Mouse (Mus musculus) embryonic facial prominence, embryonic 11.5 days (tissue): ENCODE measurements around the gene Commd1. TPM values are rescaled to one million over a fixed set of nuclear protein-coding genes. Genes with fewer than 3 reads are reported as not detected.

ENCODE experiments used
- ATAC-seq: fragments of 200-750 bp; cut with Nextera tagmentation; replicated peaks from 2 replicates; pipeline ENCODE4 v1.8.0; 2017; ENCODE audit warnings: low read depth; ENCODE audit not compliant: insufficient number of reproducible peaks, low FRiP score, low TSS enrichment
- DNase-seq: peaks from one replicate; pipeline ENCODE4 v3.0.0-alpha.2; 2015; ENCODE audit warnings: low spot score
- H3K27ac ChIP-seq: fragments of 300-500 bp; sonication (generic); replicated peaks from 2 replicates; pipeline ENCODE4 v1.5.1; 2014; ENCODE audit warnings: mild to moderate bottlenecking, low read depth, low read length, control low read depth
- H3K27me3 ChIP-seq: fragments of 300-500 bp; sonication (generic); 2 replicates; pipeline ENCODE4 v1.6.1; 2014; ENCODE audit warnings: mild to moderate bottlenecking, low read length, moderate library complexity, mixed read lengths; ENCODE audit not compliant: control insufficient read depth, insufficient read depth
- H3K36me3 ChIP-seq: fragments of 300-500 bp; sonication (generic); replicated peaks from 2 replicates; pipeline ENCODE4 v1.6.1; 2014; ENCODE audit warnings: low read depth, mild to moderate bottlenecking, low read length, moderate library complexity, mixed read lengths; ENCODE audit not compliant: control insufficient read depth, insufficient read depth
- H3K4me1 ChIP-seq: fragments of 300-500 bp; sonication (generic); 2 replicates; pipeline ENCODE4 v1.6.1; 2014; ENCODE audit warnings: low read length, mixed read lengths; ENCODE audit not compliant: control insufficient read depth, insufficient read depth
- H3K4me2 ChIP-seq: fragments of 300-500 bp; sonication (generic); 2 replicates; pipeline ENCODE4 v1.6.1; 2014; ENCODE audit warnings: low read depth, mild to moderate bottlenecking, control low read depth, low read length, moderate library complexity
- H3K4me3 ChIP-seq: fragments of 300-500 bp; sonication (generic); 2 replicates; pipeline ENCODE4 v1.5.1; 2014; ENCODE audit warnings: low read depth, low read length, control low read depth
- H3K9ac ChIP-seq: fragments of 300-500 bp; sonication (generic); replicated peaks from 2 replicates; pipeline ENCODE4 v1.6.1; 2014; ENCODE audit warnings: mild to moderate bottlenecking, control low read depth, low read length
- H3K9me3 ChIP-seq: fragments of 300-500 bp; sonication (generic); replicated peaks from 2 replicates; pipeline ENCODE4 v1.6.1; 2016; ENCODE audit warnings: mild to moderate bottlenecking, low read length, inconsistent platforms, mixed read lengths; ENCODE audit not compliant: control insufficient read depth
- WGBS: fragments of 180-500 bp; shearing (Covaris S2); extraction: QIAGEN DNeasy Blood & Tissue Kit; methylation state at CpG from one replicate; pipeline ENCODE4 v1.1.7; 2014; 5-methylcytosine and 5-hydroxymethylcytosine counted together
- polyA plus RNA-seq: library from polyadenylated mRNA; unstranded; fragments of >200 nt; fragmentation: Nextera tagmentation; extraction: Ambion mirVana; gene quantifications from 2 replicates; pipeline ENCODE4 v1.2.1, GENCODE M21; 2014

Commd1 gene
- polyA plus RNA-seq, 1 experiment from 2014 or later, result 452 TPM

DNA sequence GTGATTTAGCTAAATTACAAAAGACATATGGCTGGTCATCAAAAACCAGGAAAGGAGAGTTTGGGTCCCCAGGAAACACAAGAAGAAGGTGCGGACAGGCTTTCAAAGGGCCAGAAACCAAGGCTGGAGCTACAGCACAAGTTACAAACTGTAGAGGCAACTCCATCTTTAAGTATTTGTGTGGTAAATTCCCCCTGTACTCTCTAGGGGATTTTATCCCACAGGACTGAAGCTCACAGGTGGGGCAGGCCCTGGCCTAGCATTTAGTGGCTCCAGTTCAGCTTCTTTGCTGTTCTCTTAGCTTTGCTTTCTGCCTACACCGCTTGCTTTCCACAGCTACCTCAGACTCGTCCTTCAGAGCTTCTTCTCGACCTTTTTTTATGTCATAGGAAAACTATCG lies 114.5 kb downstream of the Commd1 start:
- Histone ChIP-seq H3K27ac (no peak overlapping the region), H3K9me3 (no peaks in the 10 kb centered on the region), H3K4me2 (no peak overlapping the region), H3K4me3 (no peak overlapping the region), H3K4me1 (no peaks in the 10 kb centered on the region), H3K27me3 (no peaks in the 10 kb centered on the region), H3K36me3 (no peaks in the 10 kb centered on the region), H3K9ac (no peak overlapping the region)
- 89% methylated on average over 5 of the region's 5 CpGs for WGBS
- ATAC-seq (no peak), DNase-seq (no peak)

DNA sequence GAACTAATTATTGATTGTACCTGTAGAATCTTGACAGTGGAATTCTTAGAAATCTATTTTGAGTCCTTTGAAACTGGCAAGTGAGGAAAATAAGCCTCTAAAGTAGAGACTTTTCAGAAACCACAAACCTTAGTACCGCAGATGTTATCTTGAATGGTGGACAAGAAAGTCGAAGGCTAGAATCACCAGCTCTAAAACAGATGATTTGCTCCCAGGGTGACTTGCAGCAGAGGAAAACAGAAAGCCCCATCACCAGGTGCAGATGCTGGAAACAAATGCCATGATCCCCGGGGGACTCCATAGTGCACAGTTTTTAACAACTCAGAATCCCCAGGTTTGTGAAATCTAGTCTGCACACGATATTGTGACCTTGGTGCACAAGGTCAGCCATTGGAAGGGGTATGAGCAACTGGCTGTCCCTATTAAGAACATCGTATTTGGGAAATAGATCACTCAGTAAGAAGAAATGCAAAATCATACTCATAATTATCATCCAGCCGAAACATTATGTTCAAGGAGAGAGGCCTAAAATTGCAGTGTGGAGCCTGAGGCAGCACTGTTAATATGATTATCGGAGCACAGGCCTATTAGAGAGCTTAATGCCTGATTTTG lies 116.4 kb downstream of the Commd1 start:
- no peak overlapping the region for H3K4me3 ChIP-seq
- no peak for DNase-seq

DNA sequence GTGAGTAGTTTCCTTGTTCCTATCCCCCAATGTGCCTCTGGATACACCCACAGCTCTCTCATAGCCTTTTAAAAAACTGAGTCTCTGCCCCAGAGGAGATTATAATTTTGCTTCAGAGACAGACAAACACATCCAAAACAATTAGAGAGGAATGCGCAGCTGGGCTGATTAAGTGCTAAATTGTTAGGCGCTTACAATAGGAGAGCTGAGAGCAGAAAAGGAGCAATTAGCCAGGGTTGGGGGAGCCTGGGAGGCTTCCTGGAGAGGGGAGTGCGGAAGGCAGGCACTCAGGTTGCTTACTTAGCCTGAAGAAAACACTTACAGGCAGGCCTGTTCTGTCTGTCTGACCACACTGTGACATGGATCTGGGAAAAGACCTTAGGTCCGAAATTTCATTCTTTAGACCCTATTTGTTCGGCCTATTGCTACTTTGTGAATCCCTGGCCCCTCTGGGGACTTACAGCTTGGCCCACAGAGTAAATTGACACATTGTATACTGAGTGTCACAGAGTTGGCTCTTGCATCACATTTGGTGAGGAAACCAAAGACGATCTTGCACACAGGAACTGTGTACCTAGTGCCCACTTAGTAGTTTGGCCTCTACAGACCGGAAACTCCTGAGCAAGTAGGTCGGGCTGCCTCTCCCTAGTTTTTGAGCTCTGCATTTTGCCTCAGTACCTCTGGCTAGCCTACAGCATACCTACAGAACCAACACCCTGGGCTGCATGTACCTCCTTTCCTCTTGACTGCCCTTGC lies 117.7 kb downstream of the Commd1 start:
- peaks cover 5% of the 10 kb centered on the region; the same call in 1 of the 2 replicates for H3K27me3 ChIP-seq
- 40% methylated on average over 8 of the region's 8 CpGs for WGBS

More for the DNA sequence above, 116.4 kb downstream of the Commd1 start:
- no peak for ATAC-seq
- no peak overlapping the region for H3K27ac ChIP-seq
- H3K4me1 ChIP-seq, result no peaks in the 10 kb centered on the region
- H3K9ac ChIP-seq, result no peak overlapping the region
- H3K4me2 ChIP-seq, result no peak overlapping the region
- 84% methylated on average over 7 of the region's 7 CpGs for WGBS
- H3K36me3 ChIP-seq, result no peaks in the 10 kb centered on the region
- H3K27me3 ChIP-seq, result no peaks in the 10 kb centered on the region
- no peaks in the 10 kb centered on the region for H3K9me3 ChIP-seq

DNA sequence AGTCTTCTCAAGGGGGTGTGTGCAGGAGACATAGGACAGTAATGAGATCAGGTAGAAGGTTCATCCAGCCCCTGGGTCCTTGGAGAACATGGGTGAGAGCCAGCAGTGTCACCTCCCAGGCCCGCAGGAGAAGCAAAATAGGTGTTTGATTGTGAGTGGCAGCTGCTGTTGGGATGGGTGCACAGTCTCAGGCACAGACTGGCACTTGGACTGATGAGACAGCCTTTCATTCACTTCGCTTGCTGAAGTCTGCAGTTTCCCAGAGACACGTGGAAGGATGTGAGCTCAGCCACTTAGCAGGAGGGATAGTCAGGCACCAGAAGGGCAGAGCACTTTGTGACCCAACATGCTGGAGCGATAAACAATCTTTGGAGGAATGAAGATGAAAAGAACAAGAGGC lies 118.6 kb downstream of the Commd1 start:
- no peak for DNase-seq
- ATAC-seq, result no peak
- peaks cover 4% of the 10 kb centered on the region for H3K4me1 ChIP-seq
- no peak overlapping the region for H3K4me2 ChIP-seq
- 36% methylated on average over 4 of the region's 4 CpGs for WGBS
- no peak overlapping the region for H3K27ac ChIP-seq
- no peak overlapping the region for H3K9ac ChIP-seq
- peaks cover 10% of the 10 kb centered on the region; the same call in 1 of the 2 replicates for H3K27me3 ChIP-seq
- H3K4me3 ChIP-seq, result no peak overlapping the region
- no peaks in the 10 kb centered on the region for H3K36me3 ChIP-seq
- no peaks in the 10 kb centered on the region for H3K9me3 ChIP-seq

More for the DNA sequence above, 117.7 kb downstream of the Commd1 start:
- Histone ChIP-seq H3K27ac (no peak overlapping the region), H3K4me3 (no peak overlapping the region), H3K36me3 (no peaks in the 10 kb centered on the region), H3K4me2 (no peak overlapping the region), H3K9me3 (no peaks in the 10 kb centered on the region), H3K9ac (no peak overlapping the region), H3K4me1 (peaks cover 3% of the 10 kb centered on the region; the same call in 1 of the 2 replicates)
- ATAC-seq (no peak), DNase-seq (no peak)

- Histone ChIP-seq H3K9me3 (no peaks in the 10 kb centered on the region), H3K4me2 (no peak overlapping the region), H3K27me3 (peaks cover 16% of the 10 kb centered on the region; the same call in 1 of the 2 replicates), H3K4me1 (peaks cover 6% of the 10 kb centered on the region), H3K36me3 (no peaks in the 10 kb centered on the region), H3K9ac (no peak overlapping the region), H3K4me3 (no peak overlapping the region), H3K27ac (no peak overlapping the region)
- WGBS, result 64% methylated on average over 4 of the region's 4 CpGs
- ATAC-seq, result no peak
- DNase-seq, result no peak
Observed at GRCm38 (mm10) chr11:22861315-22861714, 120.9 kb downstream of the Commd1 start.

- H3K27ac ChIP-seq, result no peak within 1 kb of the TSS; the same call in 1 of the 2 replicates
Observed at GRCm38 (mm10) chr11:22860335-22861227, 121.6 kb downstream of the Commd1 start, which contains the start of gene B3gnt2. B3gnt2 (minus strand) TSS chr11:22860961.

DNA sequence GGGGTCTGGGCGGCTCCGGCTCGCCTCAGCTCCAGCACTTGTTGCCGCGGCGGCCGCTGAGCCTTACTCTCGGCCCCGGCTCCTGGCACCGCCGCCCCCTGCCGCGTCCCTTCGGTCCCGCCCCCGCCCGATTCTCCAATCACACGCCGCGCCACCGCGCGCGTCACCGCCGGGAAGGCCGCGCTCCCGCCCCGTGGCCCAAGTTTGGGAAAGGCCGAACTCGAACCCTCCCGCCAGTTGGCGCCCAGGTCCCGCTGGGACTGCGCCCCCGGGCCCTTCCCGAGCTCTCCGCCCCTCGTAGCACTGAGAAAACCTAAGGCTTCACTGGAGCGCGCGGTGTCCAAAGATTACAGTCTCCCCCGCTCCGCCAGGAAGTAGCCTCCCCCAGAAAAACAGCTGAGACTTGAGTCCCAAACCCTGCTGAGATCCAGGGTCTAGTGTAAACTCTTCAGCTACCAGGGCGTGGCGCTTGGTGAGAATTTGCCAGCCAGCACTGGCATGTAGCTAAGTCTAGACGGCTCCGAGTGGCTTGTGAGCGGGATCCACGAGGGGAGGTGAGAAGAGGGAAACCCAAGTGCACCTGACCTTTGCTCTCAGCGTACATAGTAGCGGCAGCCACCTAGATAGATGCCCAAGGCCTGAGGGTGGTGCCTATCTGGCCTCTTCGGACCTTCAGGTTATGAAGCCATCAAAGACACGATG lies 122.4 kb downstream of the Commd1 start:
- peak; percentile 91 for ATAC-seq
- peak overlapping the region; percentile 67 for H3K9ac ChIP-seq
- no peak overlapping the region; the same call in 1 of the 2 replicates for H3K27ac ChIP-seq
- peaks cover 6% of the 10 kb centered on the region for H3K4me1 ChIP-seq
- peaks cover 16% of the 10 kb centered on the region; the same call in 1 of the 2 replicates for H3K27me3 ChIP-seq
- H3K4me2 ChIP-seq, result peak overlapping the region; percentile 97
- peak overlapping the region; percentile 70 for H3K4me3 ChIP-seq
- peak; percentile 91 for DNase-seq
- H3K9me3 ChIP-seq, result no peaks in the 10 kb centered on the region
- WGBS, result under 1% methylated on average over 52 of the region's 55 CpGs
- H3K36me3 ChIP-seq, result no peaks in the 10 kb centered on the region

More at GRCm38 (mm10) chr11:22860335-22861227, 121.6 kb downstream of the Commd1 start, which contains the start of gene B3gnt2:
- Histone ChIP-seq H3K4me3 (peak within 1 kb of the TSS; percentile 70), H3K4me2 (peak within 1 kb of the TSS; percentile 97), H3K27me3 (peaks cover 16% of the 10 kb centered on the region; the same call in 1 of the 2 replicates), H3K4me1 (peaks cover 6% of the 10 kb centered on the region), H3K36me3 (no peaks in the 10 kb centered on the region), H3K9me3 (no peaks in the 10 kb centered on the region), H3K9ac (peak within 1 kb of the TSS; percentile 67)
- 4% methylated on average over 41 of the region's 41 CpGs for WGBS
- ATAC-seq (no peak), DNase-seq (peak; percentile 51)
